Mouse (Mus musculus) erythroblast, embryonic 14.5 days (primary cell): ENCODE results near the gene Tnni1.

Experiments
- GATA1 ChIP-seq: IDR thresholded peaks from 2 replicates; pipeline ENCODE4 v1.6.1; 2012; ENCODE audit warnings: low read length, inconsistent platforms, mixed read lengths
- TAL1 ChIP-seq: IDR thresholded peaks from 3 replicates; pipeline ENCODE4 v1.6.1; 2012; ENCODE audit warnings: low read length, inconsistent platforms, mixed read lengths

DNA sequence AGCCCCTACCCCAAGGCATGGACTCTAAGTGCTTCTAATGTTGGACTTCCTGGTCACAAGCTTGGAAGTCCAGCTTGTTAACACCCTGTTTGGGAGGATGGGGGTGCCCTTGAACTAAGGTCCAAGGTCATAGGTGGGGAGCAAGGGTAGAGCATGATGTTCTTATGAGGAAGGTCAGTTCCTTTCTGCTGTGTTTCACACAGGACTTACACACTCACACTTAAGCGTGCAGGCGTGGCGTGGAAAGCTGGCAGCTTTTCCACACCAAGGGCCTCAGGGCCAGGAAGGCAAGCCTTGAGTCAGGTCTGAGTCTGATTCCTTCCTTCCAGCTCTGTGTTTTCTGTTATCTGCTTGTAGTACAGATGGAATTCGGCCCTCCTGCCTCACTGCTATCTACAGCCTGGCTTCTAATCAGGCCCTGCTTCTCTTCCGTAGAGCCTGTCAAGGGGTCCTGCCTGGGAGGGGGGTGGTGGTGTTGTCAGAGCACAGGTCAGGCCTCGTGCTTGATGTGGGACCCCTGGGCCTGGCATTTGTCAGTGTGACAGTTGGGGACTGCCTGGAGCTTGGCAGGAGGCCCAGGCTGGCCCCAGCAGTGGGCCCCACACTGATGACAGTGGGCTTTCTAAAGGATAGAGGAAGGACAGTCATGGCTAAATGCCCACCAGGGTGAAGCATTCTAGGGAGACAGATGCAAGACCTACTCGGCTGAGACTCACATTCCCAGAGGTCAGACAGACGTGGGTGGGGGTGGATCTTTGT lies 21.1 kb downstream of the Tnni1 start:
- TF ChIP-seq GATA1 (no peak), TAL1 (no peak)
